Mouse (Mus musculus): ENCODE data around the gene Mum1. TPM values are rescaled to one million over a fixed set of nuclear protein-coding genes. Genes with fewer than 3 reads are reported as not detected.

Gene Mum1
- polyA plus RNA-seq, 1 experiment from 2014 or later = 63.4 TPM

DNA sequence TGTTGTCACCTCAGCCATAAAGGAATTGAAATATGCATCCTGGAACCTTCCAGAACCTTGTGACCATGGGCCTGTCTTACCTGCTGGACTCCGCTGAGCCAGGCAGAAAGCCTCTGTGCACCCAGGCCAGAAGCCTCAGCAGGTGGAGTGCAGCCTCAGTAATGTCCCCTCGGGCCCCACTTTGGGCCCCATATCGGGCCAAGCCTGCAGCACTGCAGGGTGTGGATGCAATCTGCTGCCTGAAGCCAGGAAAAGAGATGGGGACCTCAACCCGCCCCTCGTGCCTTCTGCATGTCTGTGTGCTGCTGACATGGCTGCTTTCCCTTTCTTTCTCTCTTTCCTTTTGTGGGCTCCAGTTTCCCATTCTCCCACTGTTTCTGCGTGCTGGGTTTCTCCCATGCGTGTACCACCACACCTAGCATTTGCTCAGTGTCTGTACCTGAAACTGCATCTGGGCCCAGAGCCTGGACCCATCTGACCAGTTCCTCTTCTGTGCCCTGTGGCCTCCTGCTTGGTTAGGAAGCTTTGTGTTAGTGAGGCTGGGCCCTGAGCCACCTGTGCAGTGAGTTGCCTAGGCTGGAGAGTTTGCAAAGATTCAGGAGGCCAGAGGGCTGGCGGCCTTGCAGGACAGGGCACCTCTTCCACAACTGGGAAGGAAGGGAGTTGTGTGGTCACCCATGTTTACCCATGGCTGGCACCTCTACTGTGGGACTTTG lies 45.8 kb downstream of the Mum1 start:
- no peak overlapping the region for H3K4me2 ChIP-seq
- no peak for ATAC-seq (ENCODE audit: insufficient read depth)
- H3K27me3 ChIP-seq (ENCODE audit: insufficient read depth, low read length) = no peaks in the 10 kb centered on the region
- H3K4me3 ChIP-seq (ENCODE audit: low read depth, low read length) = no peak overlapping the region
- no peak for DNase-seq
- WGBS = 90% methylated on average over 8 of the region's 8 CpGs
- H3K27ac ChIP-seq (ENCODE audit: low read depth) = no peak overlapping the region
- H3K36me3 ChIP-seq (ENCODE audit: insufficient read depth) = peaks cover 73% of the 10 kb centered on the region
- TF ChIP-seq CTCF (IDR thresholded peaks at IDR 0.05; ENCODE audit: low read depth) = no peak
- H3K9ac ChIP-seq = no peak overlapping the region
- H3K9me3 ChIP-seq (ENCODE audit: low read depth, low read length) = no peaks in the 10 kb centered on the region
- peaks cover 3% of the 10 kb centered on the region; the same call in 1 of the 2 replicates for H3K4me1 ChIP-seq (ENCODE audit: insufficient read depth)

DNA sequence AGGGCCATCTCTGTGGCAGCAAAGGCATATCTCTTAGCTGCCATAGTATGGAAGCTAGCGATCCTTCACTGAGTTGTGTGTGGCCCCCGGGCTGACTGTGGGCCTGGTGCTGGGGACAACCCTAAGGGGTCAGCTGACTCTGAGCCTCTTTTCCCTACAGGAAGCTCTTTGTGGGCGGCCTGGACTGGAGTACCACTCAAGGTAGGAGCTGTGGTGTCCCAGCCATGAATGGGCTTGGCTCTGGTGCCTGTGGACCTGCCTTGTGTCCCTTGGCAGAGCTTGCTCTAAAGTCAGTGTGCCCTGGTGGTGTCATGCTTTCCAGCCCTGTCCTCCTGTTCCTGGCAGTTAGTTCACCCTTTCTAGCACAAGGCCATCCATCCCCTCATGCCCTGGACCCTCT lies 47.6 kb downstream of the Mum1 start:
- Histone ChIP-seq H3K4me1 (ENCODE audit: insufficient read depth) (no peaks in the 10 kb centered on the region; the same call in 1 of the 2 replicates), H3K27me3 (ENCODE audit: insufficient read depth, low read length) (no peaks in the 10 kb centered on the region), H3K4me3 (ENCODE audit: low read depth, low read length) (no peak overlapping the region), H3K9ac (no peak overlapping the region; the same call in 1 of the 2 replicates), H3K27ac (ENCODE audit: low read depth) (no peak overlapping the region), H3K4me2 (no peak overlapping the region), H3K36me3 (ENCODE audit: insufficient read depth) (peaks cover 77% of the 10 kb centered on the region), H3K9me3 (ENCODE audit: low read depth, low read length) (no peaks in the 10 kb centered on the region)
- ATAC-seq (ENCODE audit: insufficient read depth) (no peak), DNase-seq (no peak)
- WGBS = 82% methylated on average over 3 of the region's 3 CpGs
- TF ChIP-seq CTCF (IDR thresholded peaks at IDR 0.05; ENCODE audit: low read depth) = no peak

DNA sequence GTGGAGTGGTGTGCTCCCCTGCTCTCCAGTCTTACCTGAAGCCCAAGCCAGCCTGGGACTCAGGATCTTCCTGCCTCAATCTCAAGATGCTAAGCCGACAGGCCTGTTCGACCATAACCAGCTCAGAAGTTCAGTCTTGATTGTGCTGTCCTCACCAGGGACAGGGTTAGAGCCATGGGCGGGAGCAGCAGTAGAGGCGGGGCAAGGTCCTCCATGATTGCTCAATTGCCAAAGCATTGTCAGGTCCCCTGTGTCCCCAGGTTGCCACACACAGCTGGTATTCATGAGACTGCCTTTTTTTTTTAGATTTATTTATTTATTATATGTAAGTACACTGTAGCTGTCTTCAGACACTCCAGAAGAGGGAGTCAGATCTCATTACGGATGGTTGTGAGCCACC lies 50.0 kb downstream of the Mum1 start:
- no peak overlapping the region for H3K4me2 ChIP-seq
- TF ChIP-seq CTCF (IDR thresholded peaks at IDR 0.05; ENCODE audit: low read depth) = no peak
- H3K36me3 ChIP-seq (ENCODE audit: insufficient read depth) = peaks cover 89% of the 10 kb centered on the region
- 70% methylated on average over 5 of the region's 5 CpGs for whole genome bisulfite sequencing
- H3K4me1 ChIP-seq (ENCODE audit: insufficient read depth) = no peaks in the 10 kb centered on the region
- H3K9ac ChIP-seq = no peak overlapping the region
- no peaks in the 10 kb centered on the region for H3K9me3 ChIP-seq (ENCODE audit: low read depth, low read length)
- H3K27ac ChIP-seq (ENCODE audit: low read depth) = no peak overlapping the region
- DNase-seq = no peak
- no peaks in the 10 kb centered on the region for H3K27me3 ChIP-seq (ENCODE audit: insufficient read depth, low read length)
- no peak overlapping the region for H3K4me3 ChIP-seq (ENCODE audit: low read depth, low read length)
- ATAC-seq (ENCODE audit: insufficient read depth) = no peak

DNA sequence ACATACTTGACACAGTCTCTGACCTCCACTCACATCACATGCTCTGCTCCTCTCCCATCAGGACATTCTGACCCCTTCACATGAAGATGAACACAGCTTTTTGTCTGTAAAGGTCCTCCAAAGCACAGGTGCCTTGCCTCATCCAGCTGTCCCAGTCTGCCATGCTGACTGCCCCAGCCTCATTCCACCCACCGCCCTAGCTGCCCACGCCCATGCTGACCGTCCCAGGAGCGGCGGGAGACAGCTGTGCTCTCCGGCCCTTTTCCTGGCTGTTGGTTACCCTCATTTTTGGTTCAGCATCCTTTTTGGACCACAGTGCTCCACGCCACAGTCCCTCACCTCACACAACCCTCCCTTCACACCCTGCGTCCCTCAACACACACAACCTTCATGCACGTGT lies 52.2 kb downstream of the Mum1 start:
- Histone ChIP-seq H3K4me2 (no peak overlapping the region), H3K4me1 (ENCODE audit: insufficient read depth) (no peaks in the 10 kb centered on the region), H3K9me3 (ENCODE audit: low read depth, low read length) (no peaks in the 10 kb centered on the region), H3K4me3 (ENCODE audit: low read depth, low read length) (no peak overlapping the region), H3K36me3 (ENCODE audit: insufficient read depth) (peaks cover 100% of the 10 kb centered on the region), H3K9ac (no peak overlapping the region), H3K27ac (ENCODE audit: low read depth) (no peak overlapping the region), H3K27me3 (ENCODE audit: insufficient read depth, low read length) (no peaks in the 10 kb centered on the region)
- no peak for DNase-seq
- no peak for TF ChIP-seq CTCF (IDR thresholded peaks at IDR 0.05; ENCODE audit: low read depth)
- 86% methylated on average over 9 of the region's 9 CpGs for WGBS
- no peak for ATAC-seq (ENCODE audit: insufficient read depth)

DNA sequence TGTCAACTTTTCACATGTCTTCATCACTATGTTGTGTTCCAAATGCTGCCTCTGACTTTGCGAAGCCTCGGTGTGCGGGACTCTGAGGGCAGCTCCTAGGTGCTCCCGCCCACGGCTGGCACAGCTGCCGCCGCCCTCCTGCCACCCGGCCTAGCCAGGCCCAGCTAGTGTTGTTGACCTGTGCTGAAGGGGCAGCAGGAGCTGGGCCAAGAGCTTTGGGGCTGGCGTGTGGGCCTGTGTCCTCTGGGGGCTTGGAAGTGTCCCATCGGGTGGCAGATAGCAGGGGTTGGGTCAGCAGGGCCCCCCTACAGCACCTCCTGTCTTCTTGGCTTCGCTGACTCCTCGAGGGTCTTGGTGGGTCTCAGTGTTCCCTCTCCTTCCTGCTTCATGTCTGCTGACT lies 53.0 kb downstream of the Mum1 start:
- Histone ChIP-seq H3K9ac (no peak overlapping the region), H3K4me1 (ENCODE audit: insufficient read depth) (no peaks in the 10 kb centered on the region), H3K27ac (ENCODE audit: low read depth) (no peak overlapping the region), H3K27me3 (ENCODE audit: insufficient read depth, low read length) (no peaks in the 10 kb centered on the region), H3K4me3 (ENCODE audit: low read depth, low read length) (no peak overlapping the region), H3K36me3 (ENCODE audit: insufficient read depth) (peaks cover 100% of the 10 kb centered on the region), H3K9me3 (ENCODE audit: low read depth, low read length) (no peaks in the 10 kb centered on the region), H3K4me2 (no peak overlapping the region)
- DNase-seq (no peak), ATAC-seq (ENCODE audit: insufficient read depth) (no peak)
- 89% methylated on average over 12 of the region's 12 CpGs for WGBS
- no peak for TF ChIP-seq CTCF (IDR thresholded peaks at IDR 0.05; ENCODE audit: low read depth)

DNA sequence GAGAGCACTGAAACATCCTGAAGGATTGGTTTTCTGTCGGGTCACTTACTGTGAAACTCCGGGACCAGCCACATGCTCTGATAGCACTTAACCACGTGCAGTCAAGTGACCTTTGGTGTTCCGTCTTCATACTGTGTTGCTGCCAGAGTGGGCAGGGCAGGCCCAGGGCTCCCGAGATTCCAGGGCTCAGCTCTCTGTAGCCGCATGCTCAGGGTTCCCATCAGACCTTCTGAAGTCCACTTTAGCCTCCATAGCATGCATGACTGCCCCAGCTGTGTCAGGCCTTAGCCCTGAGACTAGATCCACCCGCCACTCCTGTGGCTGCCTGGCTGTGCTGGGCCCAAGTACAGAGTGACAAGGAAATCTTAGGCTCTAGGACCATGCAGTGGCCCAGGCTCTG lies 55.1 kb downstream of the Mum1 start:
- no peaks in the 10 kb centered on the region for H3K9me3 ChIP-seq (ENCODE audit: low read depth, low read length)
- no peak for ATAC-seq (ENCODE audit: insufficient read depth)
- H3K4me3 ChIP-seq (ENCODE audit: low read depth, low read length) = no peak overlapping the region
- no peak overlapping the region for H3K4me2 ChIP-seq
- peaks cover 99% of the 10 kb centered on the region for H3K36me3 ChIP-seq (ENCODE audit: insufficient read depth)
- no peak overlapping the region for H3K27ac ChIP-seq (ENCODE audit: low read depth)
- DNase-seq = no peak
- TF ChIP-seq CTCF (IDR thresholded peaks at IDR 0.05; ENCODE audit: low read depth) = no peak
- no peaks in the 10 kb centered on the region for H3K27me3 ChIP-seq (ENCODE audit: insufficient read depth, low read length)
- 82% methylated on average over 7 of the region's 7 CpGs for WGBS
- H3K4me1 ChIP-seq (ENCODE audit: insufficient read depth) = no peaks in the 10 kb centered on the region
- H3K9ac ChIP-seq = no peak overlapping the region

DNA sequence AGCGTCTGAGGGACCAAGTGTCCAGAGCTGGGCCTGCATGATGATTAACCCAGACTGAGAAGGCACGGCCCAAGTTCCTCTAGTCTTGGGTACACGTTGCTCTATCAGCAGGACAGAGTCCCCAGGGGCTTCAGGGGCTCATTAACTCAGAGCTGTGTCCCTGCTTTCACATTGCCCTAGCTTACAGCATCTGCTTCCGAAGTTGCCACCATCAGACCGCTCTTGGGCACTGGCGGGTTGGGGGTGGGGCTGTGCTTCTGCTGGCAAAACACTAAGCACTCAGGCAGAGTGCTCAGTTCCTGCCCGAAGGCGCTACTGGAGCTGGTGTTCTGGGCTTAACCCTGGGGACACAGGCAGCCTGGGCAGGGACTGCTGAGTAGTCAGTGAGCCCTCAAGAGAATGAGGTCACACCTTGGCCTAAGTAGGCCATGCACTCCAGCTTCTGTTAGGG lies 55.7 kb downstream of the Mum1 start:
- TF ChIP-seq CTCF (IDR thresholded peaks at IDR 0.05; ENCODE audit: low read depth) = no peak
- H3K4me3 ChIP-seq (ENCODE audit: low read depth, low read length) = no peak overlapping the region
- 68% methylated on average over 8 of the region's 8 CpGs for WGBS
- H3K4me2 ChIP-seq = no peak overlapping the region
- H3K27ac ChIP-seq (ENCODE audit: low read depth) = peak overlapping the region; percentile 9; the same call in 1 of the 2 replicates
- no peaks in the 10 kb centered on the region for H3K27me3 ChIP-seq (ENCODE audit: insufficient read depth, low read length)
- H3K4me1 ChIP-seq (ENCODE audit: insufficient read depth) = no peaks in the 10 kb centered on the region
- H3K36me3 ChIP-seq (ENCODE audit: insufficient read depth) = peaks cover 99% of the 10 kb centered on the region
- DNase-seq = no peak
- H3K9ac ChIP-seq = no peak overlapping the region
- no peaks in the 10 kb centered on the region for H3K9me3 ChIP-seq (ENCODE audit: low read depth, low read length)
- peak; percentile 21; the same call in 1 of the 2 replicates for ATAC-seq (ENCODE audit: insufficient read depth)
